Mouse (Mus musculus) splenic B cell, adult 2 months (primary cell): ENCODE data around the gene Btbd35f13.
"Not testable (repeated sequence)": the region's sequence is repeated elsewhere in the genome, so short reads cannot be mapped to it uniquely, and the experiment has no call there.

Experiments
- DNase-seq: peaks from one replicate; pipeline ENCODE4 v3.0.0-alpha.2; 2011; ENCODE audit warnings: low read depth, low spot score
- H3K27me3 ChIP-seq: 2 replicates; pipeline ENCODE4 v1.6.1; 2012; ENCODE audit warnings: mild to moderate bottlenecking, low read length, moderate library complexity, mixed read lengths; ENCODE audit not compliant: control insufficient read depth, poor library complexity, insufficient read depth, severe bottlenecking
- H3K36me3 ChIP-seq: 2 replicates; pipeline ENCODE4 v1.6.1; 2012; ENCODE audit warnings: mild to moderate bottlenecking, low read length, moderate library complexity, mixed read lengths; ENCODE audit not compliant: control insufficient read depth, poor library complexity, insufficient read depth, severe bottlenecking

The Btbd35f13 gene

GRCm38 (mm10) chrX:33656872-33657271 lies at the start of gene Btbd35f13:
TSS of gene Btbd35f13 (plus strand) at chrX:33657172.
- not testable (repeated sequence) for H3K36me3 ChIP-seq, H3K27me3 ChIP-seq, DNase-seq

DNA sequence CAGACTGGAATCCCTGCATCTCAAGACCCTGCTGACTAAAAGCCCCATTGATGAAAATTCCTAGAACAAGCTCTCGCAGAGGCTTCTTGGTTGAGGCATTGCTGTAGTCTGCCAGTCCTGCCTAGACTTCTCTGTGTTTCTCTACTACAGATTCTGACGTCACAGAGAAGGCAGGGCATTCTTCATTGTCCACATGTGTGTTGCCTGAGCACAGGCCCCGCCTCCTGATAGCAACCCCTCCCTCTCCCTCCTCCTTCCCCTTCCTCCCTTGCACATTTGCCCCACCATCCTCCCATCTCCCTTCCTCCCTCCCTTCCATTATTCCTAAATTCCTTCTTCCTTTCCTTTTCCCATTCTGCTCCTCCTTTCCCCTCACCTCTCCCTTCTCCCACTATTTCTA lies 45.3 kb downstream of the Btbd35f13 start, which contains the start of gene Btbd35f14:
Gene Btbd35f14, minus strand, starts transcription at position 101 of the 400 bp plus-strand sequence.
- not testable (repeated sequence) for H3K36me3 ChIP-seq, DNase-seq, H3K27me3 ChIP-seq
